Mouse (Mus musculus) small intestine, adult 2 months (tissue): ENCODE data around the gene Ankrd66.

Experiments
- CTCF ChIP-seq: fragments of 200-500 bp; IDR thresholded peaks from 2 replicates; pipeline ENCODE4 v1.5.1; 2012; ENCODE audit warnings: low read depth, mild to moderate bottlenecking, control low read depth, inconsistent platforms, low read length, moderate library complexity, mixed read lengths; ENCODE audit not compliant: insufficient replicate concordance, insufficient read length; ENCODE audit errors: extremely low read depth
- POLR2A ChIP-seq: fragments of 200-500 bp; IDR thresholded peaks from 2 replicates; pipeline ENCODE4 v1.6.1; 2012; ENCODE audit warnings: low read depth, mild to moderate bottlenecking, control low read depth, inconsistent platforms, low read length, moderate library complexity

GRCm38 (mm10) chr17:43502592-43502991 is 40.8 kb downstream of the Ankrd66 start, which contains the start of gene Mep1a:
- TF ChIP-seq CTCF (no peak), POLR2A (no peak)
